Mouse (Mus musculus) liver, postnatal 0 days (tissue): ENCODE measurements around the gene Spon1. TPM values are rescaled to one million over a fixed set of nuclear protein-coding genes. Genes with fewer than 3 reads are reported as not detected.

ENCODE experiments used
- ATAC-seq: fragments of 200-750 bp; cut with Nextera tagmentation; 2 replicates; pipeline ENCODE4 v1.8.0; 2017; ENCODE audit warnings: mild to moderate bottlenecking, moderate library complexity
- DNase-seq: peaks from one replicate; pipeline ENCODE4 v3.0.0-alpha.2; 2016
- H3K27ac ChIP-seq: fragments of 300-500 bp; sonication (generic); 2 replicates; pipeline ENCODE4 v1.5.1; 2014; ENCODE audit warnings: antibody characterized with exemption, moderate library complexity, mild to moderate bottlenecking, low read depth
- H3K27me3 ChIP-seq: fragments of 300-500 bp; sonication (generic); 2 replicates; pipeline ENCODE4 v1.6.1; 2014; ENCODE audit warnings: low read length, control low read depth, mixed read lengths; ENCODE audit not compliant: insufficient read depth
- H3K36me3 ChIP-seq: fragments of 300-500 bp; sonication (generic); replicated peaks from 2 replicates; pipeline ENCODE4 v1.6.1; 2014; ENCODE audit warnings: mild to moderate bottlenecking, control low read depth, low read length, moderate library complexity, mixed read lengths; ENCODE audit not compliant: insufficient read depth
- H3K4me1 ChIP-seq: fragments of 300-500 bp; sonication (generic); 2 replicates; pipeline ENCODE4 v1.6.1; 2014; ENCODE audit warnings: antibody characterized with exemption, mild to moderate bottlenecking, control low read depth; ENCODE audit not compliant: insufficient read depth
- H3K4me2 ChIP-seq: fragments of 300-500 bp; sonication (generic); 2 replicates; pipeline ENCODE4 v1.6.1; 2014; ENCODE audit warnings: low read depth, mild to moderate bottlenecking, low read length, moderate library complexity, mixed read lengths
- H3K4me3 ChIP-seq: fragments of 300-500 bp; sonication (generic); 2 replicates; pipeline ENCODE4 v1.5.1; 2014; ENCODE audit warnings: low read depth, low read length
- H3K9ac ChIP-seq: fragments of 300-500 bp; sonication (generic); replicated peaks from 2 replicates; pipeline ENCODE4 v1.6.1; 2014; ENCODE audit warnings: mild to moderate bottlenecking, moderate library complexity
- H3K9me3 ChIP-seq: fragments of 300-500 bp; sonication (generic); 2 replicates; pipeline ENCODE4 v1.6.1; 2016; ENCODE audit warnings: mild to moderate bottlenecking, control low read depth, low read length, mixed read lengths
- CTCF ChIP-seq: sonication (generic); IDR thresholded peaks from 2 replicates; pipeline ENCODE4 v1.5.1; 2016; ENCODE audit warnings: antibody characterized with exemption, low read depth
- EP300 ChIP-seq: IDR thresholded peaks from 2 replicates; pipeline ENCODE4 v1.6.1; 2016; ENCODE audit warnings: antibody characterized with exemption, low read depth, mild to moderate bottlenecking
- WGBS: fragments of 180-500 bp; shearing (Covaris S2); extraction: QIAGEN DNeasy Blood & Tissue Kit; methylation state at CpG from one replicate; pipeline ENCODE4 v1.1.7; 2014; ENCODE audit not compliant: insufficient replicate concordance; 5-methylcytosine and 5-hydroxymethylcytosine counted together
- polyA plus RNA-seq: library from polyadenylated mRNA; unstranded; fragments of >200 nt; fragmentation: Nextera tagmentation; extraction: Ambion mirVana; gene quantifications from 2 replicates; pipeline ENCODE4 v1.2.1, GENCODE M21; 2015

Spon1 gene
- polyA plus RNA-seq, 1 experiment from 2014 or later = 0.35 TPM

GRCm38 (mm10) chr7:113890782-113891181 is 125.0 kb downstream of the Spon1 start:
- ATAC-seq = no peak
- 82% methylated on average over 2 of the region's 2 CpGs for WGBS
- no peak overlapping the region for H3K4me2 ChIP-seq

GRCm38 (mm10) chr7:113891491-113891890 is 125.7 kb downstream of the Spon1 start:
- 81% methylated on average over 6 of the region's 6 CpGs for WGBS
- Histone ChIP-seq H3K4me2 (no peak overlapping the region), H3K36me3 (no peaks in the 10 kb centered on the region), H3K4me3 (no peak overlapping the region), H3K4me1 (no peaks in the 10 kb centered on the region), H3K27ac (no peak overlapping the region), H3K9ac (no peak overlapping the region), H3K9me3 (peaks cover 3% of the 10 kb centered on the region; the same call in 1 of the 2 replicates), H3K27me3 (no peaks in the 10 kb centered on the region)
- no peak for TF ChIP-seq EP300
- TF ChIP-seq CTCF = no peak
- DNase-seq = no peak
- ATAC-seq = no peak

More at GRCm38 (mm10) chr7:113890782-113891181, 125.0 kb downstream of the Spon1 start:
- H3K9me3 ChIP-seq = no peaks in the 10 kb centered on the region
- H3K36me3 ChIP-seq = no peaks in the 10 kb centered on the region
- no peaks in the 10 kb centered on the region for H3K27me3 ChIP-seq
- no peak overlapping the region for H3K27ac ChIP-seq
- TF ChIP-seq EP300 = no peak
- no peak for TF ChIP-seq CTCF
- H3K4me3 ChIP-seq = no peak overlapping the region
- no peak overlapping the region for H3K9ac ChIP-seq
- DNase-seq = no peak
- H3K4me1 ChIP-seq = no peaks in the 10 kb centered on the region

GRCm38 (mm10) chr7:113893944-113894662 is 128.3 kb downstream of the Spon1 start:
- Histone ChIP-seq H3K4me2 (no peak overlapping the region), H3K4me3 (no peak overlapping the region), H3K9me3 (peaks cover 4% of the 10 kb centered on the region; the same call in 1 of the 2 replicates), H3K27ac (no peak overlapping the region), H3K36me3 (no peaks in the 10 kb centered on the region), H3K9ac (no peak overlapping the region), H3K27me3 (no peaks in the 10 kb centered on the region), H3K4me1 (no peaks in the 10 kb centered on the region)
- DNase-seq (no peak), ATAC-seq (no peak)
- no peak for TF ChIP-seq EP300
- no peak for TF ChIP-seq CTCF
- 74% methylated on average over 7 of the region's 7 CpGs for WGBS

GRCm38 (mm10) chr7:113895266-113895665 is 129.5 kb downstream of the Spon1 start:
- Histone ChIP-seq H3K27me3 (no peaks in the 10 kb centered on the region), H3K4me2 (no peak overlapping the region), H3K9me3 (peaks cover 4% of the 10 kb centered on the region; the same call in 1 of the 2 replicates), H3K9ac (no peak overlapping the region), H3K36me3 (no peaks in the 10 kb centered on the region), H3K4me3 (no peak overlapping the region), H3K27ac (no peak overlapping the region), H3K4me1 (no peaks in the 10 kb centered on the region)
- no peak for TF ChIP-seq CTCF
- TF ChIP-seq EP300 = no peak
- WGBS = 52% methylated on average over 5 of the region's 5 CpGs
- no peak for DNase-seq
- ATAC-seq = no peak

- TF ChIP-seq CTCF (peak; percentile 52), EP300 (no peak)
- no peak overlapping the region for H3K4me2 ChIP-seq
- no peaks in the 10 kb centered on the region for H3K4me1 ChIP-seq
- no peak overlapping the region for H3K9ac ChIP-seq
- H3K4me3 ChIP-seq = no peak overlapping the region
- peaks cover 4% of the 10 kb centered on the region; the same call in 1 of the 2 replicates for H3K9me3 ChIP-seq
- H3K27me3 ChIP-seq = no peaks in the 10 kb centered on the region
- H3K36me3 ChIP-seq = no peaks in the 10 kb centered on the region
- ATAC-seq = no peak
- DNase-seq = no peak
- H3K27ac ChIP-seq = no peak overlapping the region
These were observed 132.6 kb downstream of the Spon1 start for GRCm38 (mm10) chr7:113898388-113898787.

- peaks cover under 1% of the 10 kb centered on the region; the same call in 1 of the 2 replicates for H3K9me3 ChIP-seq
- H3K4me3 ChIP-seq = no peak overlapping the region
- H3K4me2 ChIP-seq = no peak overlapping the region
- no peaks in the 10 kb centered on the region for H3K36me3 ChIP-seq
- H3K27ac ChIP-seq = no peak overlapping the region
- no peaks in the 10 kb centered on the region for H3K27me3 ChIP-seq
- DNase-seq (no peak), ATAC-seq (no peak)
- H3K4me1 ChIP-seq = no peaks in the 10 kb centered on the region
- 67% methylated on average over 2 of the region's 2 CpGs for WGBS
- TF ChIP-seq CTCF (no peak), EP300 (no peak)
- H3K9ac ChIP-seq = no peak overlapping the region
These were observed 135.7 kb downstream of the Spon1 start for GRCm38 (mm10) chr7:113901511-113901910.
